Mouse (Mus musculus): Measurements from ENCODE around the gene Tlr13.

DNA sequence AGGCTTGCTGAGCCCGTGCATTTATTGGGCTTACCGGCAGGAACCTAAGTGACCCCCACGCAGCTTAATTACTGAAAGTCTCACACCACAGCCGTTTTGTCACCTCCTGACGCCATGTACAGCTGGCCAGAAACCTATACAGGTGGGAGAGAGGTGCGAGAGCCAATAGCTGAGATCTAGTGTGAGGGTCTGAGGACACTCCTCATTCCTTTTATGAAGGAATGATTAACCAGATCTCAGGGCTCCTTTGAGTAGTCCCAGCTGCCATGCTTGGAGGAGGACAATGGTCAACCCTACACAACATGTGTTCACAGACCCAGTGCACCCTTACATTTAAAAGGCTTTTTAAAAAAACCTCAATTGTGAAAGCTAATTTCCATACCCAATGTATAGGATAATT lies 14.7 kb upstream of the Tlr13 start:
- TF ChIP-seq CTCF (IDR thresholded peaks at IDR 0.05; ENCODE audit: insufficient read depth, low read depth, low read length) (no peak), POLR2A (IDR thresholded peaks at IDR 0.05; ENCODE audit: insufficient read depth, low read depth, low read length) (no peak)
